Mouse (Mus musculus) kidney, postnatal 14 days (tissue): ENCODE measurements around the gene Tbcc.

Experiments
- DNase-seq: peaks from one replicate; pipeline ENCODE4 v3.0.0; 2022; ENCODE audit warnings: mixed read lengths

Tbcc gene

GRCm38 (mm10) chr17:46870204-46870798, 20.2 kb upstream of the Tbcc start:
- DNase-seq: no peak

GRCm38 (mm10) chr17:46870913-46871312, 19.6 kb upstream of the Tbcc start:
- DNase-seq: no peak

GRCm38 (mm10) chr17:46872806-46873205, 17.7 kb upstream of the Tbcc start:
- no peak for DNase-seq

GRCm38 (mm10) chr17:46874133-46874532, 16.4 kb upstream of the Tbcc start:
- peak; percentile 63 for DNase-seq

- DNase-seq: no peak
Measured at GRCm38 (mm10) chr17:46875626-46876025, 14.9 kb upstream of the Tbcc start.

GRCm38 (mm10) chr17:46876371-46876950, 14.0 kb upstream of the Tbcc start:
- no peak for DNase-seq

GRCm38 (mm10) chr17:46877061-46877460, 13.4 kb upstream of the Tbcc start:
- no peak for DNase-seq

GRCm38 (mm10) chr17:46879841-46880311, 10.6 kb upstream of the Tbcc start:
- DNase-seq: peak; percentile 77

GRCm38 (mm10) chr17:46880322-46880721, 10.2 kb upstream of the Tbcc start:
- no peak for DNase-seq

- DNase-seq: no peak
Measured at GRCm38 (mm10) chr17:46881728-46882127, 8.8 kb upstream of the Tbcc start.

GRCm38 (mm10) chr17:46883107-46883506, 7.4 kb upstream of the Tbcc start:
- DNase-seq: peak; percentile 38

GRCm38 (mm10) chr17:46884766-46885165, 5.7 kb upstream of the Tbcc start:
- no peak for DNase-seq

GRCm38 (mm10) chr17:46885218-46885909, 5.1 kb upstream of the Tbcc start:
- no peak for DNase-seq

GRCm38 (mm10) chr17:46885910-46886643, 4.4 kb upstream of the Tbcc start:
- DNase-seq: no peak

GRCm38 (mm10) chr17:46888511-46889212, 1.8 kb upstream of the Tbcc start:
- peak; percentile 73 for DNase-seq

- peak; percentile 89 for DNase-seq
Measured at GRCm38 (mm10) chr17:46889450-46890084, 917 bp upstream of the Tbcc start.

GRCm38 (mm10) chr17:46890843-46891594, 535 bp downstream of the Tbcc start:
- peak; percentile 57 for DNase-seq

- DNase-seq: peak; percentile 67
Measured at GRCm38 (mm10) chr17:46895426-46895825, 4.9 kb downstream of the Tbcc start.

GRCm38 (mm10) chr17:46897221-46897950, 6.9 kb downstream of the Tbcc start:
- DNase-seq: peak; percentile 71

- DNase-seq: no peak
Measured at GRCm38 (mm10) chr17:46900941-46901340, 10.5 kb downstream of the Tbcc start.
